Mouse (Mus musculus): Measurements from ENCODE around the gene Fut2.

The Fut2 gene

DNA sequence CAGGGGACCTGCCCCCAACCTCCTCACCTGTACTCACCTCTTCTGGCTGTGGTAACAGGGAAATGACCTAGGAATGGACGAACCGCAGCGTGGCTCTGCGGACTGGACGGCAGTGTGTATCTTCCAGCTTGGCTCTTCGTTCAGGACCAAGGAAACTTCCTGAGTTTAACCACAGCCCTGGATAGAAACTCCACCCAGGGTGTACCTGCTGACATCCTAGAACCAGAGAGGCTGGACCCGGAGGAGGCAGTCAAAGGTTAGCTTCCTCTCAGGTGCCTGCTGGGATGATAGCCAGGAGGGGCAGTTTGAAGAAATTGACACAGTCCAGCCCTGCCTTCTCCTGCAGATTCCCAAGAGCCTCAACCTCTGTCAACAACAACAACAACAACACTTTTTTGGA, at the start of gene Fut2:
Fut2 (minus strand) TSS at position 234 of the 400 bp plus-strand sequence.
- DNase-seq (ENCODE audit: low spot score in 2 of 2), result no peak

- DNase-seq (ENCODE audit: low spot score in 2 of 2), result peak; percentile 98
These were observed 49.0 kb upstream of the Fut2 start, which contains the start of gene Rpl18 for GRCm38 (mm10) chr7:45715090-45715708. TSS of gene Rpl18 (plus strand) at chr7:45715457.

- DNase-seq (ENCODE audit: low spot score in 2 of 2), result no peak
These were observed 48.5 kb upstream of the Fut2 start for GRCm38 (mm10) chr7:45714630-45715089.

DNA sequence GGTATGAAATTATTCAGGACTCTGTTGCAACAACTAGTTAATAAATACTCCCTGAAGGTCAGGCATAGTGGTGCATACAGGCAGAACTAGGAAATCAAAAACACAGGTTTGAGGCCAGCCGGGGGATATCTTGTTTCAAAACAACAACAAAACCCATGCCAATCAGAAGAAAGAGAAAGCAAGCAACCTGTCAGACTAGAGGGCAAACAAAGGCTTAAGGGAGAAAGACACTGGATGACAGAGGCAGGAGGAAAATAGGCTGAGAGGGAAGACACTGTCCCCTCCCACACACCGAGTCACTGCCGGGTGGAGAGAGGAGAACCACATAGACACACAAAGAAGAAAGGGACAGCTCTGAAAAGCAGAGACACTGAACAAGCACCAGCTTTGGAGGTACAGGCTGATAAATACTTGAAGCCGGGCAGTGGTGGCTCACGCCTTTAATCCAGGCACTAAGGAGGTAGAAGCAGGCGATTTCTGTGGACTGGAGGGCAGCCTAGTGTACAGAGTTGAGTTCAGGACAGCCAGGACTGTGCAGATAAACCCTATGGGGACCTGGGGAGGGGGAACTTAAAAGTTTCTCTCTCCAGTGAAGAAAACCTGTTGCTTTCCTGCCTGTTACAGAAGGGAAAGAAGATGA, 47.8 kb upstream of the Fut2 start:
- DNase-seq (ENCODE audit: low spot score in 2 of 2), result no peak

- no peak for DNase-seq (ENCODE audit: low spot score in 2 of 2)
These were observed 47.2 kb upstream of the Fut2 start for GRCm38 (mm10) chr7:45713396-45713795.

DNA sequence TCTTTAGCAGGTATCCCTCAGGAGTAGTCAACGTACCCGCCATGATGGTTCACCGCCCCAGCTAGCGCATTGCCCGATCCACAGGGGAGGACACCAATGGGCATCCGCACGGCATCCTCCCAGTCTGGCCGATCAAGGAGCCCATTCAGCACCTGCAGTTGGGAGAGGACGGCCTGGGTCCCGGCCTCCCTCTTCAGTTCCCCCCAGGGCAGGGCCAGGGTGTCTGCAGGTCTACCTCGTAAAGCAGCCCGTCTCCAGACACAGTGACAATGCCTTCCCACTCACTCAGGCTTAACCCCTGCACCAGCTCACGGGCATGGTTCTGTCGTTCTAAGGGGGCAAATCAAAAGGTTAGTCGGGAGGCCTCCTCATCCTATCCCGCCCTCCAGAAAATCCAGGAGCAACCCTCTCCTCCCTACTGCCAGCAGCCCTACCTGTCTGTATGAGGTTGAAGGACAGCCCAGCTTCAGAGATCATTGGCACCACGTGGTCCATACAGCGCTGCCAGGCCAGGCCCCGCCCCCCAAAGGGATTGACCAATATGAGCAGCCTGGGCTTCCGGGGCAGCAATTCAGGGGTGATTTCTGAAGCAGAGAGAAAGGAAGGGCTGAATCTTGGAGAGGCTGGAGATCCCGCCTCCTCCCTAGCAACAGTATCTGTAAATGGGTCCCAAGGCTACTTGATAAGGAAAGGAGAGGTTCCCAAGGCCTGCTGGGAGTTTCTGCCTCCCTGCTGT, 46.0 kb upstream of the Fut2 start:
- peak in 1 of 2 experiments; percentile 62 for DNase-seq (ENCODE audit: low spot score in 2 of 2)

DNA sequence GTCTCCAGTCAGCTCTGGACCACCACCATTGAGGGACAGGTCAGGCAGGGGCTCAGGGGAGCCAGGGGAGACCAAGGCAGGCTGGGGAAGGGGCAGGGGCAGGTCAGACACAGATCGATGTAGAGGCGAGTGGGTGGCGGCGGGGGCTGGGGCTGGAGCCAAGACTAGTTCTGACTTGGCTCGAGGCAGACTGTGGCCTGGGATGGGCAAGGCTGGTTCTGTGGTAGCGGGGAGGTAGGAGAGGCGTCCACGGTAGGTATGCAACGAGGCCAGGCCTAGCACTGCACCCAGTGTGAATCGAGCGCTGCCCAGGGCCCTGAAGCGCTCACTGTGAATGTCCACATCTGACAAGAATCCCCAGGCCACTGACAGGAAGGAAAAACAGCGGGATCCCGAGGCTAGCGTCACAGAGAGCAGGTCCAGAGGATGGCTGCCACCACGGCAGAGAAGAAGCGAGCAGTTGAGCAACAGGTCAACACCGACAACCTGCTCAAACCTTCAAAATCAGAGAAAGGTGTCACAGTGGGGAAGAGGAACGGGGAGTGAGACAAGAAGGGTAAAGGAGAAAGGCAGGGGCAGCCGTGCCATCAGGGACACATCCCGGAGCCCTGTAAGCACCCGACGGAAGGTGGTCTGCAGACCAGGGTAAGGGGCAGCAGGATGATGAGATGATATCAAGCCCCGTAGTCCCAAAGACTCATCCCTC, 45.3 kb upstream of the Fut2 start:
- DNase-seq (ENCODE audit: low spot score in 2 of 2), result no peak

DNA sequence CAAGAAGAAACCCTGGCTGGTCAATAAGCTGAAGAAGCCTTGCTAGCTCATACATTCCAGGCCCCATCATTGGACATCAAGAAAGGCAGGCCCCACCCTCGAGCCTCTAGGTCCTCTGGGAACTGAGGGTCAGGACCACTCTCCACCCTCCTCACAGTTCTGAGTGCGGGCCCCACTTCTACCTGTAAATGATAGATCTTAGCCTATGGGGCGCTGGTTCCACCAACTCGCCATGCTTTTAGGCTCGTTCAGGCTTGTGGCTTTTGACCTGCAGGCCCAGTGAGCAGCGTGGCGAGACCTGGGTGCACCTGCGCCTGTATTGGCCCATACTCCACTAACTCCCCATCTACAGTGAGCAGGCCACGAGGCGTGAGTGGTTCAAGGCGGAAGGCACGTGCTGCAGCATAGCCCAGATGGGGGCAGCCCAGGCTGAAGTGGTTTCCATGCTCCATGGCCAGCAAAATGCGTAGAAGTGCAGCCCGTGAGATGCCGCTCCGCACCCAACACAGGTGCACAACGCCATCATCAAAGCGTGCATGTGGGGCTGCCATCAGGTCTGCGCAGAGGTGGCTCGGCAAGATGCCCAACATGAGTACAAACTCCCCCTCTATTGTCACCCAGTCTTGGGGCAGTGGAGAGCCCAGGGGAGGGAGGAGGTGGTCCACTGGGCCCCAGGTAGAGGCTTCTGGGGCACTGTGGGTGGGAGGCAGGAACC, 44.4 kb upstream of the Fut2 start:
- DNase-seq (ENCODE audit: low spot score in 2 of 2), result no peak

GRCm38 (mm10) chr7:45709677-45710355, 43.6 kb upstream of the Fut2 start:
- no peak for DNase-seq (ENCODE audit: low spot score in 2 of 2)

GRCm38 (mm10) chr7:45709036-45709435, 42.8 kb upstream of the Fut2 start:
- DNase-seq (ENCODE audit: low spot score in 2 of 2), result peak; percentile 39 to 60

DNA sequence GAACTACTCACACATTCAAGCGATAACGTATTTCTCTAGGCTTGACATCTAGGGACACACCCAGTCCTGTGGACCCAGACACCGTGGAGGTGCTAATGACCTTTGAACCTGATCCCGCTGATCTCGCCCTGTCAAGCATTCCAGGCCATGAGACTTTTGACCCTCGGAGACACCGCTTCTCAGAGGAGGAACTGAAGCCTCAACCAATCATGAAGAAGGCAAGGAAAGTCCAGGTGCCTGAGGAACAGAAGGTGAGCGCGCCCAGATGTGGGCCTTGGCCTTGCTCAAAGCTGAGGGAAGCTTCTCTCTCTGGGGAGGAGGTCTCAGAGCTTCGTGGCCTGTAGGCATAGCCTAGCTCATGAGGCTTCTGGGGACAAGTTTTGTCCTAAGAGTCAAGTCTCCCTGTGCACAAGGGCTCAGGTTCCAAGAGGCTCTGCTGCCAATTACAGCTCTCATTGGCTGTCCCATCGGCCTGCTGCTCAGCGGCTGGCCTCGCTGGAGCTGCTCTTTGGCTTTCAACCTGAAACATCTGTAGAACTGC, 42.1 kb upstream of the Fut2 start:
- DNase-seq (ENCODE audit: low spot score in 2 of 2), result peak; percentile 40 to 54

- DNase-seq (ENCODE audit: low spot score in 2 of 2), result peak; percentile 93 to 95
These were observed 41.3 kb upstream of the Fut2 start for GRCm38 (mm10) chr7:45707375-45707967.

GRCm38 (mm10) chr7:45706721-45707241, 40.6 kb upstream of the Fut2 start:
- peak; percentile 86 to 88 for DNase-seq (ENCODE audit: low spot score in 2 of 2)

GRCm38 (mm10) chr7:45705873-45706281, 39.7 kb upstream of the Fut2 start:
- peak; percentile 86 to 91 for DNase-seq (ENCODE audit: low spot score in 2 of 2)

DNA sequence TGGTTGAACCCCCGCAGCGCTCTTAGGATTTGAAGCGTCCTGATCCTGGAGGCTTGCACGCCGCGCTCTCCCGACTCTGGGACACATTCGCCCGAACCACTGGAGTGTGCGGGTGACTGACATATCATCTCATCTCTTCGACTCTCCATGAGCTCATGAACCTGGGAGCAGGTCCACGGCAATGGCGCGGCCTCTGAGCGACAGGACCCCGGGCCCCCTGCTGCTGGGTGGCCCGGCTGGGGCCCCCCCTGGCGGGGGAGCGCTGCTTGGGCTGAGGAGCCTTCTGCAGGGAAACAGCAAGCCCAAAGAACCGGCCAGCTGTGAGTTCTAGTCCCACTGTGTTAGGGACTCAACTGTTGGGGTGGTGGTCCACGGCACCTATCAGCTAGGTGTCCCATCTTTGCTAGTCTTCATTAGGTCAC, 39.3 kb upstream of the Fut2 start:
- no peak for DNase-seq (ENCODE audit: low spot score in 2 of 2)

DNA sequence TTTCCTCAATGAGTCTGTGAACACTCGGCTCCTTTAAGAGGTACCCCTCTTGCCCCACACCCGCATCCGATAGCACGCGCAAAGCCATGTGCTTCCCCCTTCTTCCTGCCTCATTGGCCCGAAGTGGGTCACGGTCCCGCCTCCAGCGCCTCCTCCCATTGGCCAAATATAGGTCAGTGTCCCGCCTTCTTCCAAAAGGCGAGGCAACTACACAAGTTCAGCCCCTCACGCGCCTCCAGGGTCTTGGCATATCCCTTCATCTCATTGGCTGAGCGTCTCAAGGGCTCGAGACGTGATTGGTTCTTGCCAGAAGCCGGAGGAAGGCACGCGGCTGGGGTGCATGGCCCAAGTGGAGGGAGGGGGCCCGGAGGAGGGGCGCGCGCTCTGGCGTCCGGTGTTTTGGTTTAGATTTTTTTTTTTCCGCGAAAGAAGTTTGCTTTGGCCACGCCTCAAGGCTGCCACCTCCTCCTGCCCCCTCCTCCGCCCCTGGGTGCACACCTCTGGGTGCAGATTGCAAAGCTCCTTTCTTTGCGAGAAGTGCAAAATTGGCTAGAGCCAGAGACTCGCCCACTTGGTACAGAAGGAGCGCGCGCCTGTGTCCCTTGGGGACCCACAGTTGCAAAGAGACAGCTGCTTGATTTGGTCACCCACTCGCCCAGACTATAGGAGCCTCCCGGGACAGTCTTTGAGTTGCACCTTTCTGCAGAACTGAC, 38.7 kb upstream of the Fut2 start, which contains the start of gene Dbp:
Dbp (plus strand) TSS at position 359 of the 713 bp plus-strand sequence.
- DNase-seq (ENCODE audit: low spot score in 2 of 2), result peak; percentile 99 to 100

GRCm38 (mm10) chr7:45704046-45704559, 37.9 kb upstream of the Fut2 start:
- DNase-seq (ENCODE audit: low spot score in 2 of 2), result peak; percentile 74 to 89

DNA sequence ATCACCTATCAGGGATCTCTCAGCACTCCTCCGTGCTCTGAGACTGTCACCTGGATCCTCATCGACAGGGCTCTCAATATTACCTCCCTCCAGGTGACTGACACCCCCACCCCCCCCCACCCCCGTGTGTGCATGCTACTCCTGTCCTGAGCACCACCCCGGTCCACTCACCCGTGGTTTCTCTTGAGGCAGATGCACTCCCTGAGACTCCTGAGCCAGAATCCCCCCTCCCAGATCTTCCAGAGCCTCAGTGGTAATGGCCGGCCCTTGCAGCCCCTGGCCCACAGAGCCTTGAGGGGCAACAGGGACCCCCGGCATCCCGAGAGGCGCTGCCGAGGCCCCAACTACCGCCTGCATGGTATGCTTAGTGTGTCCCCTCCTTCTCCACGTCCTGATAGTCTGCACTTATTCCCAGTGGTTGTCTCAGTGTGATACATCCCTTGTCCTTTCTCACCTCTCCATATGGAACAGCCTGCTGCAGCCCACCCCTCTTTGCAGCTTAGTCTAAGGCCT, 37.4 kb upstream of the Fut2 start:
- DNase-seq (ENCODE audit: low spot score in 2 of 2), result peak; percentile 53 to 67

Measured in frontal cortex, postnatal 10 days (tissue).